Mouse (Mus musculus) adrenal gland, postnatal 0 days (tissue): ENCODE data around the gene Arhgap24. TPM values are rescaled to one million over a fixed set of nuclear protein-coding genes. Genes with fewer than 3 reads are reported as not detected.

Source experiments
- polyA plus RNA-seq: library from polyadenylated mRNA; unstranded; fragments of >200 nt; fragmentation: Nextera tagmentation; extraction: Ambion mirVana; gene quantifications from 2 replicates; pipeline ENCODE4 v1.2.1, GENCODE M21; 2015

Arhgap24 gene
- 14.3 and 15.2 TPM in 2 replicates for polyA plus RNA-seq

GRCm38 (mm10) chr5:102481215-102482211, at the start of gene Arhgap24:
TSS of gene Arhgap24 (plus strand) at chr5:102481391.

